Mouse (Mus musculus) thymus, adult 2 months (tissue): ENCODE results near the gene Kdm6b. TPM values are rescaled to one million over a fixed set of nuclear protein-coding genes. Genes with fewer than 3 reads are reported as not detected.

Experiments
- DNase-seq: peaks from one replicate; pipeline ENCODE4 v3.0.0; 2021
- H3K27ac ChIP-seq: fragments of 200-500 bp; 2 replicates; pipeline ENCODE4 v1.5.1; 2012; ENCODE audit warnings: low read length, control low read depth; ENCODE audit not compliant: control insufficient read depth, insufficient read depth
- H3K27me3 ChIP-seq: fragments of 200-500 bp; 2 replicates; pipeline ENCODE4 v1.6.1; 2012; ENCODE audit warnings: mild to moderate bottlenecking, low read length, moderate library complexity, mixed read lengths; ENCODE audit not compliant: control insufficient read depth, insufficient read depth
- H3K36me3 ChIP-seq: fragments of 200-500 bp; 2 replicates; pipeline ENCODE4 v1.6.1; 2012; ENCODE audit warnings: mild to moderate bottlenecking, low read length, moderate library complexity; ENCODE audit not compliant: control insufficient read depth, insufficient read depth
- H3K4me1 ChIP-seq: fragments of 200-500 bp; replicated peaks from 2 replicates; pipeline ENCODE4 v1.6.1; 2012; ENCODE audit warnings: low read length; ENCODE audit not compliant: control insufficient read depth, insufficient read depth
- H3K4me3 ChIP-seq: fragments of 200-500 bp; 2 replicates; pipeline ENCODE4 v1.5.1; 2012; ENCODE audit warnings: mild to moderate bottlenecking, low read length, control low read depth, moderate library complexity; ENCODE audit not compliant: control insufficient read depth, insufficient read depth
- CTCF ChIP-seq: fragments of 200-500 bp; IDR thresholded peaks from 2 replicates; pipeline ENCODE4 v1.5.1; 2012; ENCODE audit warnings: mild to moderate bottlenecking, control low read depth, low read length, moderate library complexity, borderline replicate concordance; ENCODE audit not compliant: control insufficient read depth, poor library complexity, insufficient read depth; ENCODE audit errors: extremely low read depth
- POLR2A ChIP-seq: fragments of 200-500 bp; IDR thresholded peaks from 2 replicates; pipeline ENCODE4 v1.6.1; 2012; ENCODE audit warnings: mild to moderate bottlenecking, low read length, control low read depth, moderate library complexity; ENCODE audit not compliant: control insufficient read depth, poor library complexity, insufficient read depth; ENCODE audit errors: extremely low read depth
- WGBS: fragments of 180-500 bp; shearing (Covaris S2); methylation state at CpG from one replicate; pipeline ENCODE4 v1.1.7; 2018; 5-methylcytosine and 5-hydroxymethylcytosine counted together
- polyA plus RNA-seq: library from polyadenylated mRNA; depleted of rRNA; stranded (reverse); fragments of >200 nt; gene quantifications from 2 replicates; pipeline ENCODE4 v1.2.3, GENCODE M21; 2012

Kdm6b gene
- polyA plus RNA-seq, 1 experiment, result 61.0 TPM

DNA sequence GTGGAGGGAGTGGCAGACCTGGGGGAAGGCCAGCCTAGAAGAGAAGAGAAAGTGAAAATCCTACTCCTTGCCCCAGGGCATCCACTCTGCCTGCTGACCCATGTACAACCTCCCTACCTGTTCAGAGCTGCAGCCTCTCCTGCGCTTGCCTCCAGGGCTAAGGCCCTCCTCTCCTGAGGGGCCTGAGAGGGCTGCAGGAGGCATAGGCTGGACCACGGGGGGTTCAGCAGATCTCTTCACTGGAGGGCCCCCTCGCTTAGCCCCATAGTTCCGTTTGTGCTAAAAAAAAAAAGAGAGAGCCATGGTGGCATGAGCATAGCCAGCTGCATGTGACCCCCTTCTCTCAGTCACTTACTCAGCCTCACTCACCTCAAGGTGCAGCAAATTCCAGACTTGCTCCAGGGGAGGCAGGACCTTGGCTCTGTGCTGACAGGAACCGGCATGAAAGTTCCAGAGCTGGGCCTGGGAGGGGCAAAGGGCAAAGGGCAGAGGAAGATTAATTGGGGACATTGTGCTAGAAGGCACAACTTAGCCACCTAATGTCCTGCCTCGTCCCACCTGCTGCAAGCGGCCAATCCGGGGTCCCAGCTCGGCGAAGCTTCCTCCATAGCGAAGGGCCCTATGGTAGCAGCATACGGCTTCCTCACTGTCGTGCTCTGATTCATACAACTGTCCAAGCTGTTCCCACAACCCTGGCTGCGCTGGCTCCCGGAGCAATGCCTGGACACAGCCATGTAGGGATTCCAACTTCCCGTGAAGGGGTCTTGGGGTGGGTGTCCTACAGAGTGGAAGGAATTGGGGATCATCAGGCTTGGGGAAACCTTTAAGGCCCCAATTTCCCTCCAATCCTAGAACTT lies 6.4 kb downstream of the Kdm6b start:
- DNase-seq, result no peak
- WGBS, result 97% methylated on average over 16 of the region's 16 CpGs
- peaks cover 51% of the 10 kb centered on the region for H3K36me3 ChIP-seq

DNA sequence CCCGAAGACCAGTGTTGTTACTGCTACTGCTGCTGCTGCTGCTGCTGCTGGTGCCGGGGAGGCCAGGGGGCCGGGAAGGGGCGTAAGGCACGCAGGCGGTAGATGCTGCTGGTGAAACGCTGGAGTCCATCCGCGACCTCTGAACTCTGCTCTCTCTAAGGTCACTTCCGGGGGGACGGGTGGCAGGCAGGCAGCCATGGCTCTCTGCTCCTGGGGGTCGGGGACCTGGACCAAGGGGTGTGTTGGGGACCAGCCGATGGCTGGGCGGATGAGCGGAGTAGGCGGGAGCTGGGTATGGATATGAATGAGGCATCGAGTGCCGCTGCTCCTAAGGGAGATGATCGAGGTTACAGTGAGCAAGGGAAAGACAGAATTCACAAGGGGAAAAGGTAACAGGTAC lies 7.2 kb downstream of the Kdm6b start:
- H3K4me3 ChIP-seq, result no peak overlapping the region
- H3K36me3 ChIP-seq, result peaks cover 55% of the 10 kb centered on the region
- H3K27ac ChIP-seq, result no peak overlapping the region
- peaks cover 16% of the 10 kb centered on the region for H3K4me1 ChIP-seq
- DNase-seq, result no peak
- TF ChIP-seq CTCF (no peak), POLR2A (no peak)
- WGBS, result 98% methylated on average over 19 of the region's 19 CpGs
- H3K27me3 ChIP-seq, result no peaks in the 10 kb centered on the region

More for the DNA sequence above, 6.4 kb downstream of the Kdm6b start:
- H3K27ac ChIP-seq, result no peak overlapping the region
- no peaks in the 10 kb centered on the region for H3K27me3 ChIP-seq
- peaks cover 14% of the 10 kb centered on the region for H3K4me1 ChIP-seq
- no peak for TF ChIP-seq CTCF
- no peak for TF ChIP-seq POLR2A
- H3K4me3 ChIP-seq, result no peak overlapping the region

DNA sequence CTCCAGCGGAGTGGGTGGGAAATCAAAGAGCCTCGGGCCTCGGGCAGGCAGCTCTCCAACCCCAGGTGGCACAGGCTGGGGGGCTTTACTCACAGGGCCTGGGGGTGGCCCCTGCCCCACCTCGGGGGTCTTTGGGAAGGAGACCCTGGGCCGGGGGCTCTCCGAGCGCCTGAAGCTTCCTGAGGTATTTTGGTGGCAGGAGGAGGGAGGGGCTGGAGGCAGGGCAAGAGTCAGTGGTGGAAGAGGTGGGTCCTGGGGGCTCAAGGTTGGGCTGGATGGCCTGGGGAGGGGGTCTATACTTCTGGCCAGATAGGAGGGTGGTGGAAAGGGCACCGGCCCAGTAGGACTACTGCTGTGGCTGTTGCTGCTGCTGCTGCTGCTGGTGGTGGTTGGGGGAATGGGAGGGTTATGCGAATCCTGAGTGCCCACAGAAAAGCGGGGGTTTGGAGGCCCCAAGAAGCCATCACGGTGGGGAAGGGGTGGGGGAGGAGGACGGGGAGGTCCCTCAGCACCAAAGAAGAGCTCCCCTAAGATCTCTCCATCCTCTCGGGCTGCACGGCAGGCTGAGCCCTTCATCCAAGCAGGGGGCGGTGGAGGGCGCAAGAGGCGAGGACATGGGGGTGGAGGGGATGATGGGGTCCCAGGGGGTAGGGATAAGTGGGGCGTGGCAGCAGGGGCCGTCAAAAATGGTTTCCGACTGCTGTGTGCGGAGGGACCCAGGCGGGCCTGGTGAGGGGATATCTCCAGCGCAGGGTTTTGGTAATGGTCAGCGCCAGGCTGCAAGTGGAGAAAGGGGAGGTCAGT lies 7.9 kb downstream of the Kdm6b start:
- Histone ChIP-seq H3K27me3 (no peaks in the 10 kb centered on the region), H3K4me3 (no peak overlapping the region), H3K4me1 (peaks cover 16% of the 10 kb centered on the region), H3K27ac (no peak overlapping the region), H3K36me3 (peaks cover 59% of the 10 kb centered on the region)
- TF ChIP-seq CTCF (no peak), POLR2A (no peak)
- 95% methylated on average over 24 of the region's 24 CpGs for WGBS
- DNase-seq, result no peak

DNA sequence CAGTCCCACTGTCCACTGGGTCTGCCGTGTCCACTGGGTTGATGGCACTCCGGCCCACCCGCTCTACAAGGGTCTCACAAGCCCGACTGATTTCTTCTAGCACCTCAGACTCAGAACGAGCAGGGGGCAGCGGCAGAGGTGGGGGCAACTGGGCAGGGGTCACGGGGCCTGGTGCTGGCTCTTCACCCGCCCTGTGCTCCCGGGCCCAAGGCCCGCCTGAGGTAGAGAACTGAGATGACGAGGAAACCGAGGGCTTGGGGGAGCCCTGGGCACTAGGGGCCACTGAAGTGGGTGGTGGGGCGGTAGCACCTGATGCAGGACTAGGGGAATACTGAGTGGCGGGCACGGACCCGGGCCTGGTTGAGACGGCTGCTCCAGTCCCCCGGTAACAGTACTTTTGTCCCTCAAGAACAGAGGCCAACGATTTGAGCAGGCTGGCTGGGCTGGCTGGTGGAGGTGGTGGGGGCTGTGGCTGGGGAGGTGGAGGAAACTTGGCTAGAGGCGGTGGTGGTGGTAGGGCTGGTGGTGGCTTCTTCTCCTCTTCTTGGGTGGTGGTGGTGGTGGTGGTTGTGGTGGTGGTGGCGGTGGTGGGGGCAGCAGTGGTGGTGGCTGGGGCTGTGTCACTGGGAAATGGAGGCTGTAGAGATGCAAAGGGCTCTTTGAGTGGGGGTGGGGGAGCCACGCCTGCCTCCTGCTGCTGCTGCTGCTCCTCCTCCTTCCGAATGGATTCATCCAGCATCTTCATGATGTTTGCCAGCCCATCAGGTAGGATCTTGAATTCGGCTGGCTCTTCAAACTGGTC lies 8.7 kb downstream of the Kdm6b start:
- 95% methylated on average over 24 of the region's 24 CpGs for WGBS
- Histone ChIP-seq H3K4me1 (peaks cover 16% of the 10 kb centered on the region), H3K36me3 (peaks cover 67% of the 10 kb centered on the region), H3K27ac (no peak overlapping the region), H3K27me3 (no peaks in the 10 kb centered on the region), H3K4me3 (no peak overlapping the region)
- TF ChIP-seq CTCF (no peak), POLR2A (no peak)
- no peak for DNase-seq

DNA sequence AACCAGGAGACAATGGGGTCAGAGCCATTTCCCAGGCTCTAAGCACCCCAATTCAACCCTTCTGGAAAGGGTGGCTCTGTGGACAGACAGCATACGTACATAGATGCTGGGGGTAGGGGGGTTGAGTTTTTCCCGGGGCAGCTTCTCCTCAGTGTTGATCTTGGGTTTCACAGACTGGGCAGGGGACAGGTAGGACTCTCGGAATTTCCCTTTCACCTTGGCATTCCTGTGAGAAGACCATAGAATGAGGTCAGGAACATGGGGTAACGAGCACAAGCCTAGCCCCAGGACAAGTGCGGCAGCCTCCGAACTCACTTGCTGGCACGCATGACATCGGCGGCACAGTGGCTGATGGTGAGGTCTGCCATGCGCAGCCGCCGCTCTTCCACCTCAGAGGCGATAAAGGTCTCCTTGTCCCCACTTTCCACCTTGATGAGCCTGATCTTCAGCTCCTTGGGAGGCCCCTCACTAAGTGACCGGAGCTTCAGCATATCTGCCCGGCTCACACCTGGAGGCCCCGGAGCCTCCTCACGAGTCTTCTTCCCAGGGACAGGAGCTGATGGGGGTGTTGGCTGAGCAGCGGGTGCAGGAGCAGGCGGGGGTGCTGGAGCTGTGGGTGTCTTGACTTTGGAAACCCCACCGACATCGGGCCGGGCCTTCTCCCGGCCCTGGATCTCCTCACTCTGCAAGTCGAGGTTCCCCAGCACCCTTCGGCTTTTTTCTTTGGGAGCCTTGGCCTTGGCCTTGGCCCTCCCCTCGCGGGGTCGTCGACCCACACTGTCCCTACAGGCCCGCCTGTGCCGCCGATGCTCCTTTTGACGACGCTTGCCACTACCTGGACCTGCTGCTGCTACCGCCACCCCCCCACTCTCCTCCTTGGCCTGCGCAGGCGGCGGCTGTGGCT lies 9.5 kb downstream of the Kdm6b start:
- TF ChIP-seq CTCF (no peak), POLR2A (no peak)
- Histone ChIP-seq H3K4me3 (no peak overlapping the region), H3K27ac (no peak overlapping the region), H3K36me3 (peaks cover 73% of the 10 kb centered on the region), H3K4me1 (peaks cover 16% of the 10 kb centered on the region), H3K27me3 (no peaks in the 10 kb centered on the region)
- 96% methylated on average over 38 of the region's 38 CpGs for WGBS
- no peak for DNase-seq
